Mouse (Mus musculus) T-helper 2 cell (primary cell): Measurements from ENCODE around the gene Ephx3.
"Not testable (repeated sequence)": the region's sequence is repeated elsewhere in the genome, so short reads cannot be mapped to it uniquely, and the experiment has no call there.

Experiments
- in situ Hi-C: fragments of 300-600 bp; cut with MboI, MseI; formaldehyde crosslinking; loops from one replicate; pipeline ENCODE4 v1.15.1; 2025; ENCODE audit warnings: high pct_unique_total_duplicates

The Ephx3 gene

GRCm38 (mm10) chr17:32188863-32189636 lies at the start of gene Ephx3:
TSS of gene Ephx3 (minus strand) at chr17:32189549.
- in situ Hi-C loops = no loop called here

DNA sequence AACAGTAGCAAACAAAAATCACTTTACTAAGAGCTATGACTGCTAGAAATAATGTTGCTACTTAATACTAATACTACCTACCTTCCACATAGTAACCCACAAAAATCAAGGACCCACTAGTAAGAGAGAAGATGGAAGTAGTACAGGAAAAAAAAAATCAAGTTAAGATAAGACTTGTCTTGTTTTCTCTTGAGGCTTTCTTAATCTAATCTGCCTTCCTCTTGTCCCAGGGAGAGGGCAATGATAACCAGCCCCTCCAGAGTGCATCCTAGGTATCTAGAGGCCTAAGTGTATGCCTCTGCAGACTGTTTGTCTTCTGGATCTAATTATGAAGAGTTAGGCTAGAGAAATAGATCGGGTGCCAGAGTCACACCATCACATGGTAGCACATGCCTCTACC lies 49.2 kb upstream of the Ephx3 start:
- in situ Hi-C loops = no loop called here

GRCm38 (mm10) chr17:32235534-32236191 lies 46.3 kb upstream of the Ephx3 start:
- in situ Hi-C loops = no loop called here

DNA sequence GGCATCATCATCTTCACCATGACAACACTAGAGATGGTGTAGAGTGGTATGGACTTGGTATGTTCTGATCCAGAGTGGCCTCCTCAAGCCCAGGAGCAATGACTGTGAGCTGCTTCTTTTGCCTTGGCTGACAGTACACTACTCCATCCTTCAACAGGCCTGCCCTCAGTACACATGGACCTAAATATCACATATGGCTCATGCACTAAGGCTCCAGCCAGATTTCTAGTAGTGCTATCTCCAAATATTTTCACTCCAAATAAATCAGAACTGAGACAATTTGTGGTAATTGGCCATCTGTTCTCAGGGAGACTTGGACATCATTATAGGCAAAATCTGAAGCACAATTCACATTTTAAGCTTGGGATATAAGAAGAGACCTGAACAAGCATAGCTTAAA lies 43.8 kb upstream of the Ephx3 start:
- in situ Hi-C loops = no loop called here

GRCm38 (mm10) chr17:32229256-32229655 lies 39.9 kb upstream of the Ephx3 start:
- in situ Hi-C loops = no loop called here

DNA sequence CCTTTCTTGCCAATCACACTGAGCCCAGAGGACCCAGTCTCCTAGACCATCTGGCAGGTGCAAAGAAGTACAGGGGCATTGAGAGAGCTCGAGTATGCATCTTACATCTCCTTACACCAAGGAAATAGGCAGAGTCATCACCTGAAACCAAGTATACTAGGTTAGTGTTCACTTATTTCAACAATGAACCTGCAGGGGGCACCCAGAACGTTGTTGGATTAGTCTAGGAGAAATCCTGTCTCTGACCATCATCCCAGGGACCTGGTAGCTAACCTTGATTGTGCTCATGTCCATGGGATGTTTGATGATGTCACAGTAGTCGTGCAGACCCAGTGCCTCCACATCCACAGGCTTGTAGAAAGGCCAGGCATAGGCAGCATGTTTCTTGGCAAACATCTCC lies 31.5 kb upstream of the Ephx3 start:
- in situ Hi-C loops = no loop called here

GRCm38 (mm10) chr17:32215587-32215986 lies 26.2 kb upstream of the Ephx3 start:
- in situ Hi-C loops = not testable (repeated sequence)

- in situ Hi-C loops = not testable (repeated sequence)
Observed at GRCm38 (mm10) chr17:32211554-32211953, 22.2 kb upstream of the Ephx3 start.

DNA sequence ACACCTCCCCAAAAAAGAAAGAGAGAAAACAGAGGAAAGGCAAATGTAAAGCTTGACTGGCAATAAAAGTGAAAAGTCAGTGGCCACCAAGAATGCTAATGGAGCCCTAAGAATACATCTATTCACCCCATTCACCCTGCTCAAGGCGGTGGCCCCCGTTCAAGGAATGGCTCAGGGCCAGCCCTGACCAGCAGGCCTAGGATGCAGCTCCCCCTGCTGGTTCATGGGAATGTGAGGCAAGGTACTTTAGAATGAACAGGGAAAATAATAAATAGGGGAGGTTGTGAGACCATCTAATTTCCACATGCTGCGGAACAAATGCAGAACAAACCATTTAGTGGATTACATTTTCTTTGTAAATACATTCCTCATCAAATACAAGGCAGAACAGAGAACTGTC lies 20.4 kb upstream of the Ephx3 start:
- in situ Hi-C loops = no loop called here

GRCm38 (mm10) chr17:32209144-32209543 lies 19.8 kb upstream of the Ephx3 start:
- in situ Hi-C loops = no loop called here

DNA sequence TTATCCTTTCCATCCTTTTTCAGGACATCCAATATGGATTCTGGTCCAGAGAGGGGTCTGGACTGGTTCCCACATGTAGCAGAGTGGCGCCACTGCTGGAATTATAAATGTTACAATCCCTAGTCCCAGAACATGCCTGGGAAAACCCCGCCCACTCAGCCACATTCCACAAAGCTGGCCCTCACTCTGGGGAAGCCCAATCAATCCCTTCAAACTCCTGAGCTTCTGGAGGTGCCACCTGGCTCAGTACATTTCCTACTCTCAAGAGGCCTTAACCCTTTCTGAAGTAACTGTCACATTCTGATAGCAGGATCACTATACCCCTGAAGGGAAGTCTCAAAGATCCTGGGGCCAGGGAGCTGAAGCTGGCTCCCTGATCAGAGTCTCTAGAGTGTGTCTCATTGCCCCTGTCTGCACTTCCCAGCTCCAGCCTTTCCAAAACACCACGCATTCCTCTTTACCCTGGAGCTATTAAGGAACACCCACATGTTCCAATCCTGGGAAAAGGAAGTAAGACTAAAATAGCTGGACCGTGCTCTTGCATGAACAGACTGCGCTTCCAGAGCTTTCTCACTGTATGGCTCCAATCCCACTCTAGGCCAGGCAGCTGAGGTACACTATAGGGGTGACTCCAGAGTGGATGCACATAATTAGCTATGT lies 18.4 kb upstream of the Ephx3 start:
- in situ Hi-C loops = no loop called here

- in situ Hi-C loops = no loop called here
Observed at GRCm38 (mm10) chr17:32205345-32205744, 16.0 kb upstream of the Ephx3 start.

- in situ Hi-C loops = no loop called here
Observed at GRCm38 (mm10) chr17:32202972-32203371, 13.6 kb upstream of the Ephx3 start.

DNA sequence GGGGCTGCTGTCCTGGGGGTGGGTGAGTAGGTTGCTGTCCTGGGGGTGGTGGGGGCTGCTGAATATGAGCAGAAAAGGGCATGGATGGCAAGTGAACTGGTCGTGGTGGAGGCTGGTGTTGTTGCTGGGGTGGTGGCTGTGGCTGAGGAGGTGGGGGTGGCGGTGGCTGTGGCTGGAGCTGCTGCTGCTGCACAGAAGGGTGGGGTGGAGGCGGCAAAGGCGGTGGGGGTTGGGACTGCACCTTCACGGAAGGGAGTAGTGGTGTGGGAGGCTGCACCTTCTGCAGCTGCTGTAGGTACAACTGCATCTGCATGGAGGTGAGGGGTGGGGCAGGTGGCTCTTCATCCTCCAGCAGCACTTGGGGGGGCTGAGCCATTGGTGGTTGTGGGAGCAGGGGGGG lies 11.7 kb upstream of the Ephx3 start:
- in situ Hi-C loops = no loop called here

DNA sequence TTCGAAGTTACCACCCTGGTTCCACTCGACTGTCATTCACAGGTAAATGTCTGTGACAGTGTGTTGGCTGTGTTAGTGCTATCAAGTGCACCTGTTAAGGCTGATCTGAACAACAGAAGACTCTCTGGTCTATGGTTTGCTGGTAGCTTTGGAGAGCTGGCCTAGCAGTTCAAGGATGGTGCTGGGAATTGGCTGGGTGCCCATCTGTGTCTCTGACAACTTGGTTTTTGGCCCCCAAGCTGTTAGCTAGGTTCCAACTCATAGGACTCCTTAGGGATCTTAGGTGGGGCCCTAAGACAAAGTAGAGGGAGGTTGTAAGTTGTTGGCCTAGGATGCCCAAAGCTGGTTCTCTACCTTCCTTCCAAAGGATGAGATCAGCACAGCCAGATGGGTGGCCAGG lies 10.4 kb upstream of the Ephx3 start:
- in situ Hi-C loops = no loop called here

DNA sequence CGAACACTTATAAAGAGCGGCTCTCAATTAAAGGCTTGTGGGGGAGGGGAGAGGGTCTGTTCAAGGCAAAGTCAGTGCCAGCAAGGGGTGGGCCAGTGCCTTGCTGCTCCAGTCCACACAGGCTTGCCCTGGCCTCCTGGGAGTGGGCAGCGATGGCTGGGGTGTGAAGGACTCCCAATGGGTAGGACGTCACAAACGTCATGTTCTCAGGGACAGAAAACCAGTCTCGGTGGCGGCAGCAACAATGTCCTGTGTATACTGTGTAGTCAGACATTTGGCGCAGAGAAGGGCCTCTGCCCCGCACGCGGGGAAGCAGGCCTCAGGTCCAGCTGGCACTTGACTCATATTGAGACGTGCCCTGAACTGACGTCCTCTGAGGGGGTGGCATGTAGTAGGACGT lies 7.8 kb upstream of the Ephx3 start:
- in situ Hi-C loops = no loop called here

- in situ Hi-C loops = no loop called here
Observed at GRCm38 (mm10) chr17:32195725-32196124, 6.4 kb upstream of the Ephx3 start.

DNA sequence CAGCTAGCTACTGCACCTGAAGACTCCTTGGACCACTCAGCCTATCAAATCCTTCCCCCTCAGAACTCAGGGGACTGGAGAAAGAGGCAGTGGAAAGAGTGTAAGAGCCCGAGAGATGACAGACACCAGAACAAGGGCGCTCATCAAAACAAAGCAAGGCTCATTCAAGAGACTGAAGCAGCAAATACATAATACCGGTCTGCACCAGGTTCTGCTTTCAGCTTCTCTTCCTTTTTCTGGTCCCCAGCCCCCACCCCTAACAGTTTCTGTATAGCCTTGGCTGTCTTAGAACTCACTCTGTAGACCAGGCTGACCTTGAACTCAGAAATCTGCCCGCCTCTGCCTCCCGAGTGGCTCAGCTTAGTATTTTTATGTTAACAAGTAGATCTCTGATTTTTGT lies 3.7 kb upstream of the Ephx3 start:
- in situ Hi-C loops = no loop called here

DNA sequence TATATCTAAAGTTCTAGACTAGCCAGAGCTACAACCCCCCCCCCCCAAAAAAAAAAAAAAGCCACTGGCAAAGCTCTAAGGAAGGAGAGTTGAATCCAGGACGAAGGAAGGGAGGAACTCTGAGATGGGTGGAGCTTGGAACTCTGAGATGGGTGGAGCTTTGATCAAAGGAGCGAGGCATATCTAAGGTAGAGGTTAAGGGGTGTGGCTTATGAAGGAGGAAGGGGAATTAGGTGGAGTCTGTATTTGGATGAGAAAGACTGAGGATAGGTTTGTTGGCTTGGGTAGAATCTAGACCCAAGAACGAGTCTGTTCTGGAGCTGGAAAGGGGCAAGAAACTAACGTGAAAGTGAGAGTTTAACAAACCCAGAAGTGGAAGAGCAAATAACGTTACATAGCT lies 501 bp upstream of the Ephx3 start:
- in situ Hi-C loops = no loop called here

DNA sequence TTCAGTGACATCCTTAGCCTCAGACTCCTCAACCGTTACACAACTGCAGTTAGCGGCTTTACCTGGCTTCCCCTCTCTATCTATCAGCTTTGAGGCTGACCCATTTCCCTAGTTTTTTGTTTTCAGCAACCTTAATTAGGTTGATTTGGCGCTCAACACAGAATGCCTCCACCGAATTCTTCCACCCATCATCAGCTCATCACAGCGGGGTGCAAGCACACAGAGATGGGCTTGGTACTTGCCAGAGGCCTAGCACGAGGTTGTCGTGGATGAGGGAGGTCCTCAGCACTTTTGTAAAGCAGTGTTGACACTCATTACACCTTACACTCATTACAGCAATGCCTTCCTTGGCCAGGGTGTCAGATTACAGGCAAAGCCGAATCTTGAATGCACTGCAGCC lies 6.3 kb downstream of the Ephx3 start:
- in situ Hi-C loops = no loop called here

GRCm38 (mm10) chr17:32179621-32180491 lies 9.5 kb downstream of the Ephx3 start:
- in situ Hi-C loops = no loop called here

- in situ Hi-C loops = no loop called here
Observed at GRCm38 (mm10) chr17:32176919-32177318, 12.4 kb downstream of the Ephx3 start.
